Mouse (Mus musculus) midbrain, embryonic 10.5 days (tissue): ENCODE measurements at regions not wholly inside any gene's neighbourhood (a gene's known extent, or its start where the extent isn't known, plus 50 kb on each side); places are given as distances from the start of the nearest gene placed in this dataset.

Experiments
- DNase-seq: peaks from one replicate; pipeline ENCODE4 v3.0.0-alpha.2; 2017; ENCODE audit warnings: low spot score
- H3K27ac ChIP-seq: fragments of 300-500 bp; sonication (generic); replicated peaks from 2 replicates; pipeline ENCODE4 v1.5.1; 2016; ENCODE audit warnings: mild to moderate bottlenecking
- H3K27me3 ChIP-seq: fragments of 300-500 bp; sonication (generic); 2 replicates; pipeline ENCODE4 v1.6.1; 2016; ENCODE audit warnings: low read depth, mild to moderate bottlenecking; ENCODE audit not compliant: poor library complexity, severe bottlenecking
- H3K36me3 ChIP-seq: fragments of 300-500 bp; sonication (generic); 2 replicates; pipeline ENCODE4 v1.6.1; 2016; ENCODE audit warnings: mild to moderate bottlenecking, moderate library complexity
- H3K4me1 ChIP-seq: fragments of 300-500 bp; sonication (generic); 2 replicates; pipeline ENCODE4 v1.6.1; 2016
- H3K4me3 ChIP-seq: fragments of 300-500 bp; sonication (generic); 2 replicates; pipeline ENCODE4 v1.5.1; 2016; ENCODE audit warnings: mild to moderate bottlenecking, moderate library complexity
- H3K9me3 ChIP-seq: fragments of 300-500 bp; sonication (generic); replicated peaks from 2 replicates; pipeline ENCODE4 v1.6.1; 2016; ENCODE audit warnings: mild to moderate bottlenecking
- WGBS: fragments of 180-500 bp; shearing (Covaris S2); methylation state at CpG from one replicate; pipeline ENCODE4 v1.1.7; 2016; 5-methylcytosine and 5-hydroxymethylcytosine counted together

- Histone ChIP-seq H3K36me3 (no peaks in the 10 kb centered on the region), H3K27me3 (no peaks in the 10 kb centered on the region), H3K27ac (no peak overlapping the region), H3K4me1 (no peaks in the 10 kb centered on the region), H3K9me3 (no peaks in the 10 kb centered on the region), H3K4me3 (no peak overlapping the region)
- 91% methylated on average over 4 of the region's 4 CpGs for WGBS
- DNase-seq: no peak
These were observed 1110.4 kb upstream of the 4930412O13Rik start for GRCm38 (mm10) chr2:8770636-8771035.

GRCm38 (mm10) chr2:8781152-8781935 lies 1099.7 kb upstream of the 4930412O13Rik start:
- no peak overlapping the region for H3K4me3 ChIP-seq
- no peak overlapping the region for H3K27ac ChIP-seq
- 90% methylated on average over 7 of the region's 7 CpGs for WGBS
- no peaks in the 10 kb centered on the region for H3K36me3 ChIP-seq
- no peaks in the 10 kb centered on the region for H3K4me1 ChIP-seq
- no peaks in the 10 kb centered on the region for H3K27me3 ChIP-seq
- H3K9me3 ChIP-seq: no peaks in the 10 kb centered on the region
- no peak for DNase-seq

DNA sequence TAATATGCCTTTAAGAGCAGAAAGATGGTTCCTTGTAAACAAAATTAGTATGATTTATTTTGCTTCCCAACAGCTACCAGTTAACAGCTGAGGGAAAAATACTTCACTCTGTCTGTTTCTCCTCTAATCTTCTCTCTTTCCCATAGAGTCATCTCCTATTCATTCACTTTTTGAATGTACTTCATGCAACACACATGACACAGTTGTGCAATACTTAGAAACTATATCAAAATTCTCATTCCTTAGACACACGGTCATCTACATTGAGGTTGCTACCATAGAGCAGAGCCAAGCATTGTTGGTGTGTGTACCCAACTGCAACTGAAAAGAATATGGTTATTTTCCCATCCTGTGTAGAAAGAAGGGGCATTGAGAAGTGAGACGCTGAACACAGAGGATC lies 1098.8 kb upstream of the 4930412O13Rik start:
- Histone ChIP-seq H3K27ac (no peak overlapping the region), H3K27me3 (no peaks in the 10 kb centered on the region), H3K4me3 (no peak overlapping the region), H3K36me3 (no peaks in the 10 kb centered on the region), H3K9me3 (no peaks in the 10 kb centered on the region), H3K4me1 (no peaks in the 10 kb centered on the region)
- no peak for DNase-seq
- 89% methylated on average over 2 of the region's 2 CpGs for WGBS

DNA sequence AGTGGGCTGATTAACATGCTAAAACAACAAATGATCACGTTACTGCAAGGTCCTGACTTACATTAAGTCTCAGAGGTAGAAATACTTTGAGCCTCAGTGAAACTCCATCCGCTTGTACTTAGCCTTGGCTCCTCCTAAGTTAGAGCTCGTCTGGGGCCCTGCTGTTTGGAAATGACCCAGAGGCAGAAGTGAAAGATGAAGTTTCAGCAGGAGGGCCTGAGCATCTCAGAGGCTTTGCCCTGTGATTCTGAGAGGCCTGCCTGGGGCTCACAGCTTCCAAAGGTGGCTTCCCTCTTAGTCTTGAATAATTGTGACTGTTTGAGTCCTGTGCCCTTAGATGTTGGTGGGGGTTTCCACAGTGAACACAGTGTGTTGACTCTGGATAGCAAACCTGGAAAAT lies 1079.0 kb upstream of the 4930412O13Rik start:
- H3K27me3 ChIP-seq: no peaks in the 10 kb centered on the region
- WGBS: 58% methylated on average over 3 of the region's 3 CpGs
- H3K27ac ChIP-seq: no peak overlapping the region
- H3K36me3 ChIP-seq: no peaks in the 10 kb centered on the region
- H3K4me3 ChIP-seq: no peak overlapping the region
- H3K9me3 ChIP-seq: no peaks in the 10 kb centered on the region
- no peak for DNase-seq
- H3K4me1 ChIP-seq: no peaks in the 10 kb centered on the region

DNA sequence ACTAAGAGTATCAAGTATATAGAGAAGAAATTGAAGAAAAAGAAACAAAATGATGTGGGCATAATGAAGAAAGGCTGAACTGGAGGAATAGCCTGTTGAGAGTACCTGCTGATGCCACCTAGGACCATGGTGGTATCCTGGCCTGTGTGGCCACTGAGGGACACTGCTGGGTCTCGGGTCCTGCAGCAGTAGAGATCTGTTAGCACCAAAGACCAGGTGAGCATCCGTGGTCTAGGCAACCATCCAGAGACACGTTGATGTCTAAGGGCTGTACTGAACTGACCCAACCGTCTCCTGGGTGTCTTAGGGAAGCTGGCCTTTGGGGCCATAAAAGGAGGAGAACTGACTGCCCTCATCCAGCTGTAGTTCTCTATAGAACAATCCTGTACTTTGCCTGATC lies 1071.4 kb upstream of the 4930412O13Rik start:
- H3K27ac ChIP-seq: no peak overlapping the region
- H3K4me3 ChIP-seq: no peak overlapping the region
- no peaks in the 10 kb centered on the region for H3K4me1 ChIP-seq
- no peaks in the 10 kb centered on the region for H3K27me3 ChIP-seq
- no peaks in the 10 kb centered on the region for H3K36me3 ChIP-seq
- no peaks in the 10 kb centered on the region for H3K9me3 ChIP-seq
- 88% methylated on average over 4 of the region's 4 CpGs for WGBS
- DNase-seq: no peak

GRCm38 (mm10) chr2:8818127-8818526 lies 1062.9 kb upstream of the 4930412O13Rik start:
- no peak for DNase-seq
- 81% methylated on average over 5 of the region's 5 CpGs for WGBS
- H3K4me3 ChIP-seq: no peak overlapping the region
- H3K27me3 ChIP-seq: no peaks in the 10 kb centered on the region
- H3K9me3 ChIP-seq: no peaks in the 10 kb centered on the region
- no peaks in the 10 kb centered on the region for H3K4me1 ChIP-seq
- H3K27ac ChIP-seq: no peak overlapping the region
- H3K36me3 ChIP-seq: no peaks in the 10 kb centered on the region

GRCm38 (mm10) chr2:8825406-8825805 lies 1055.6 kb upstream of the 4930412O13Rik start:
- Histone ChIP-seq H3K36me3 (no peaks in the 10 kb centered on the region), H3K9me3 (no peaks in the 10 kb centered on the region), H3K27ac (no peak overlapping the region), H3K27me3 (no peaks in the 10 kb centered on the region), H3K4me1 (no peaks in the 10 kb centered on the region), H3K4me3 (no peak overlapping the region)
- no peak for DNase-seq
- WGBS: 83% methylated on average over 2 of the region's 2 CpGs
